Mouse (Mus musculus) lung, embryonic 16.5 days (tissue): ENCODE measurements around the gene Usp5. TPM values are rescaled to one million over a fixed set of nuclear protein-coding genes. Genes with fewer than 3 reads are reported as not detected.
A peak's percentile ranks its signal among the peaks of the same experiment; 100 is the strongest.

Experiments
- ATAC-seq: fragments of 200-750 bp; cut with Nextera tagmentation; 2 replicates; pipeline ENCODE4 v1.8.0; 2017; ENCODE audit warnings: low read depth, mild to moderate bottlenecking, moderate library complexity
- H3K27ac ChIP-seq: fragments of 300-500 bp; sonication (generic); 2 replicates; pipeline ENCODE4 v1.5.1; 2014; ENCODE audit warnings: mild to moderate bottlenecking, control low read depth, low read length
- H3K27me3 ChIP-seq: fragments of 300-500 bp; sonication (generic); 2 replicates; pipeline ENCODE4 v1.6.1; 2014; ENCODE audit warnings: low read depth, low read length, mixed read lengths; ENCODE audit not compliant: control insufficient read depth, insufficient read depth
- H3K36me3 ChIP-seq: fragments of 300-500 bp; sonication (generic); 2 replicates; pipeline ENCODE4 v1.6.1; 2014; ENCODE audit warnings: low read length; ENCODE audit not compliant: control insufficient read depth, insufficient read depth
- H3K4me1 ChIP-seq: fragments of 300-500 bp; sonication (generic); replicated peaks from 2 replicates; pipeline ENCODE4 v1.6.1; 2014; ENCODE audit warnings: low read length, mixed read lengths; ENCODE audit not compliant: control insufficient read depth, insufficient read depth
- H3K4me2 ChIP-seq: fragments of 300-500 bp; sonication (generic); 2 replicates; pipeline ENCODE4 v1.6.1; 2014; ENCODE audit warnings: low read depth, low read length, control low read depth
- H3K4me3 ChIP-seq: fragments of 300-500 bp; sonication (generic); 2 replicates; pipeline ENCODE4 v1.5.1; 2014; ENCODE audit warnings: mild to moderate bottlenecking, low read length, control low read depth
- H3K9ac ChIP-seq: fragments of 300-500 bp; sonication (generic); 2 replicates; pipeline ENCODE4 v1.6.1; 2014; ENCODE audit warnings: low read length, control low read depth
- H3K9me3 ChIP-seq: fragments of 300-500 bp; sonication (generic); 2 replicates; pipeline ENCODE4 v1.6.1; 2016; ENCODE audit warnings: low read length; ENCODE audit not compliant: control insufficient read depth
- WGBS: fragments of 180-500 bp; shearing (Covaris S2); extraction: QIAGEN DNeasy Blood & Tissue Kit; methylation state at CpG from one replicate; pipeline ENCODE4 v1.1.7; 2014; 5-methylcytosine and 5-hydroxymethylcytosine counted together
- polyA plus RNA-seq: library from polyadenylated mRNA; unstranded; fragments of >200 nt; fragmentation: Nextera tagmentation; extraction: Ambion mirVana; gene quantifications from 2 replicates; pipeline ENCODE4 v1.2.1, GENCODE M21; 2015

Usp5 gene
- polyA plus RNA-seq, 1 experiment from 2014 or later: 139 TPM

- Histone ChIP-seq H3K27ac (no peak overlapping the region; the same call in 1 of the 2 replicates), H3K9ac (peak overlapping the region; percentile 34; the same call in 1 of the 2 replicates), H3K27me3 (peaks cover 2% of the 10 kb centered on the region; the same call in 1 of the 2 replicates), H3K36me3 (no peaks in the 10 kb centered on the region), H3K9me3 (no peaks in the 10 kb centered on the region), H3K4me1 (peaks cover 9% of the 10 kb centered on the region; the same call in 1 of the 2 replicates), H3K4me3 (peak overlapping the region; percentile 39), H3K4me2 (peak overlapping the region; percentile 46)
- peak; percentile 42; the same call in 1 of the 2 replicates for ATAC-seq
- WGBS: 17% methylated on average over 6 of the region's 6 CpGs
These were observed 46.8 kb downstream of the Usp5 start for GRCm38 (mm10) chr6:124782436-124782835.

DNA sequence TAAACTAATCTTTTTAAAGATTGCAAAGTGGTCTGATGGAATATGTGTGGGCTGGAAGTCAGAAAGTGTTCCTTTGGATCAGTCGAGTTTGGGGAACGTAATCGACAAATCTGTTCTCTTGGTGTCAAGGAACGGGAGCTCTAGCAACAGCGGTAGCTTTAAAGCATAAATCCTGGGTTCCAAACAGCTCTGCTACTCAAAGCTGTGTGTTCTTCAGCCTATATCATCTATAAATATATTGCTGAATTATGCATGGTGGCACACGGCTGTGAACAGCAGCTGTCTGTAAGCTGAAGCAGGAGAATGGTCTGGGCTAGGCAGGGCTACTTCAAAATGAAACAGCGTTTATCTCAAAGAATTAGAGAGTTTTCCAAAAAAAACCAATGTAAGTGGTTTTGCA lies 48.4 kb downstream of the Usp5 start:
- Histone ChIP-seq H3K4me2 (no peak overlapping the region), H3K36me3 (no peaks in the 10 kb centered on the region), H3K4me1 (peaks cover 9% of the 10 kb centered on the region; the same call in 1 of the 2 replicates), H3K27ac (no peak overlapping the region), H3K4me3 (no peak overlapping the region), H3K9me3 (no peaks in the 10 kb centered on the region), H3K9ac (no peak overlapping the region), H3K27me3 (peaks cover 2% of the 10 kb centered on the region; the same call in 1 of the 2 replicates)
- no peak for ATAC-seq
- 82% methylated on average over 7 of the region's 7 CpGs for WGBS

GRCm38 (mm10) chr6:124779984-124780416 lies 49.3 kb downstream of the Usp5 start:
- 5% methylated on average over 10 of the region's 10 CpGs for WGBS
- Histone ChIP-seq H3K27ac (no peak overlapping the region), H3K9me3 (no peaks in the 10 kb centered on the region), H3K4me3 (peak overlapping the region; percentile 51), H3K4me1 (peaks cover 9% of the 10 kb centered on the region; the same call in 1 of the 2 replicates), H3K4me2 (peak overlapping the region; percentile 81), H3K27me3 (peaks cover 2% of the 10 kb centered on the region; the same call in 1 of the 2 replicates), H3K36me3 (no peaks in the 10 kb centered on the region), H3K9ac (peak overlapping the region; percentile 59)
- ATAC-seq: peak; percentile 68

GRCm38 (mm10) chr6:124779222-124779983 lies 49.9 kb downstream of the Usp5 start, which contains the start of gene Lrrc23:
Gene Lrrc23 (minus strand): TSS chr6:124779727.
- peaks cover 2% of the 10 kb centered on the region; the same call in 1 of the 2 replicates for H3K27me3 ChIP-seq
- peak; percentile 58 for ATAC-seq
- no peaks in the 10 kb centered on the region for H3K9me3 ChIP-seq
- peak within 1 kb of the TSS; percentile 59 for H3K9ac ChIP-seq
- no peaks in the 10 kb centered on the region for H3K36me3 ChIP-seq
- 2% methylated on average over 23 of the region's 23 CpGs for WGBS
- H3K4me3 ChIP-seq: peak within 1 kb of the TSS; percentile 51
- H3K27ac ChIP-seq: no peak within 1 kb of the TSS
- peak within 1 kb of the TSS; percentile 81 for H3K4me2 ChIP-seq
- H3K4me1 ChIP-seq: peaks cover 9% of the 10 kb centered on the region; the same call in 1 of the 2 replicates

- Histone ChIP-seq H3K4me3 (no peak overlapping the region), H3K36me3 (no peaks in the 10 kb centered on the region), H3K4me1 (peaks cover 12% of the 10 kb centered on the region; the same call in 1 of the 2 replicates), H3K27me3 (peaks cover 3% of the 10 kb centered on the region), H3K9me3 (no peaks in the 10 kb centered on the region), H3K4me2 (no peak overlapping the region), H3K9ac (no peak overlapping the region), H3K27ac (no peak overlapping the region)
- no peak for ATAC-seq
- 80% methylated on average over 15 of the region's 15 CpGs for WGBS
These were observed 58.8 kb downstream of the Usp5 start for GRCm38 (mm10) chr6:124770511-124770910.

GRCm38 (mm10) chr6:124770013-124770412 lies 59.3 kb downstream of the Usp5 start:
- H3K27me3 ChIP-seq: peaks cover 3% of the 10 kb centered on the region
- H3K4me1 ChIP-seq: peaks cover 12% of the 10 kb centered on the region; the same call in 1 of the 2 replicates
- peak overlapping the region; percentile 95 for H3K4me2 ChIP-seq
- H3K9ac ChIP-seq: no peak overlapping the region; the same call in 1 of the 2 replicates
- H3K4me3 ChIP-seq: peak overlapping the region; percentile 56; the same call in 1 of the 2 replicates
- no peaks in the 10 kb centered on the region for H3K36me3 ChIP-seq
- 49% methylated on average over 7 of the region's 7 CpGs for WGBS
- no peak overlapping the region for H3K27ac ChIP-seq
- no peaks in the 10 kb centered on the region for H3K9me3 ChIP-seq
- no peak for ATAC-seq

DNA sequence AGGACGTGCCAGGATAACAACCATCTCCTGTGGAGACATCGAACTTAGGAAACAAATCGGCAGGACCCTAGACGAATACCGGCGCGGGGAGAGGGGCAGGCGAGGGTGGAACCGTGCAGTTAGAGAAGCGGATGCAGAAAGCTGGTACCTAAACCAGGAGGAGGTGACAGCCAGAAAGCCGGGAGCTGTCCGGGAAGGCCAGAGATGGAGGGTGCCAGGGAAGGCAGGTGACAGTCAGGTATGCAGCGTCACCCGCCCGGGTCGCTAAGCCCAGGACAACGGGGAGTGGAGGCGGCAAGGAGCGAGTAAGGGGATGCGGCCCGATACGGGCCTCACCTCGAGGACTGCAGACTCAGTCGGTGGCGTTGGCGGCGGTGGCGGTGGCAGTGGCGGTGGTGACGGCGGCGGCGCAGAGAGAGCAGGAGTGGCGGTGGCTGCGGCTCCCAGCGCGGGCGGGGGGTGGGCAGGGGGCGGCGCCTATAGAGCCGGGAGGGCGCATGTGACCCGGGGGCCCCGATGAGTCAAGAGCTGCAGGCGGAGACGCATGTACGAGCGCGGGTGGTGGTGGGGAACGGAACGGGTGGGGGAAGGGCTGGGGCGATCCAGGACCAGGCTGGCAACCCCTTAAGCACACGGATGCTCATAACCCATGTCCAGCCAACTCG lies 60.1 kb downstream of the Usp5 start, which contains the start of gene Eno2:
Gene Eno2 (minus strand): TSS at position 573 of the 665 bp plus-strand sequence.
- peaks cover 12% of the 10 kb centered on the region; the same call in 1 of the 2 replicates for H3K4me1 ChIP-seq
- H3K4me2 ChIP-seq: peak within 1 kb of the TSS; percentile 95
- H3K4me3 ChIP-seq: peak within 1 kb of the TSS; percentile 56
- H3K9me3 ChIP-seq: no peaks in the 10 kb centered on the region
- no peaks in the 10 kb centered on the region for H3K36me3 ChIP-seq
- peaks cover 3% of the 10 kb centered on the region for H3K27me3 ChIP-seq
- peak within 1 kb of the TSS; percentile 69 for H3K9ac ChIP-seq
- ATAC-seq: peak; percentile 79
- WGBS: 1% methylated on average over 54 of the region's 54 CpGs
- H3K27ac ChIP-seq: no peak within 1 kb of the TSS

GRCm38 (mm10) chr6:124768704-124769044 lies 60.6 kb downstream of the Usp5 start:
- 6% methylated on average over 9 of the region's 9 CpGs for WGBS
- Histone ChIP-seq H3K36me3 (no peaks in the 10 kb centered on the region), H3K4me3 (peak overlapping the region; percentile 56), H3K9ac (peak overlapping the region; percentile 69), H3K4me2 (peak overlapping the region; percentile 95), H3K9me3 (no peaks in the 10 kb centered on the region), H3K27ac (no peak overlapping the region), H3K4me1 (peaks cover 12% of the 10 kb centered on the region; the same call in 1 of the 2 replicates), H3K27me3 (peaks cover 3% of the 10 kb centered on the region)
- no peak for ATAC-seq
